Mouse (Mus musculus): ENCODE measurements around the gene Atg4d.

DNA sequence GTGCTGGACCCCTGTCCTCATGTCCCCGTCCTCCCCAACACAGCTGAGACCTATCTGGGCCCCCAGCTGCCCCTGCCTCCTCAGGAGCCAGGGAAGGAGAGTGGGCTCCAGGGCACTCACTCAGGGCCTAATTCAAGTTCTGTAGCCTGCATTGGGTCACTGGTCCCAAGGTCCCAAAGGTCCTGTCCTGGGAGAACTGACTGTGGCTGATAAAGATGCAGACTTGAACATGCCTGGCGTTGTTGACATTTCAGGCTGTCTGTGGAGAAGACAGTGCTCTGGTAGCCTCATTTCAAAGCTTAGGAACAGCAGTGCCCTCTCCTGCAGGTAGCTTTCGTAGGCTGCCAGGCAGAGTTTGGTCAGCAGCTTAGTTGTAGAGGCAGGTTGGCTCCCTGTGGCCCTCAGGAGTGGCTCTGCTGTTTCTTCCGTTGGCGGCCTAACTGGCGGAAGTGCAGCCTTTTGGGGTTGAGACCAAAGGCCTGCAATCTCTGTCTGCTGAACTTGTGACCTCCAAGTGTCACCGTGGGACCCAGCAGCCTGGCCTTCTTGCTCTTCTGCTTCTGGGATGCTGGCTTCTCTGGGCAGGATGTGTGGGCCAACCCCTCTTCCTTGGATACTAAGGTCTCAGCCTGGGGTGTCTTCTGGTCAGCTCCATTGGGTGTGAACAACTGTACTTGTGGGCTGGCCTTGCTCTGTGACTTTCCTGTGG, 8.6 kb downstream of the Atg4d start:
- TF ChIP-seq CTCF (IDR thresholded peaks at IDR 0.05; ENCODE audit: low read depth): no peak
- no peak for TF ChIP-seq EP300 (optimal IDR thresholded peaks at IDR 0.05)
